In genomic region chr4:108832916-108833827, GRCm38 (mm10) we compare ENCODE assay signal across 8 mouse cellular contexts. TPM values are rescaled to one million over a fixed set of nuclear protein-coding genes. Genes with fewer than 3 reads are reported as not detected.
DNase-seq lines count a peak whose midpoint lies in the region; ATAC-seq and TF ChIP-seq lines count a peak whose summit lies in the region.

Gene Btf3l4 (minus strand): TSS chr4:108833614.

- peak within 1 kb of the TSS; percentile 72 for H3K4me2 ChIP-seq in hindbrain, postnatal 0 days (ENCODE audit: low read depth, low read length)

- WGBS in hindbrain, postnatal 0 days: under 1% methylated on average over 63 of the region's 73 CpGs

- peak within 1 kb of the TSS; percentile 99 for H3K9ac ChIP-seq in hindbrain, postnatal 0 days (replicated peaks; ENCODE audit: low read length)

- H3K27me3 ChIP-seq in hindbrain, postnatal 0 days (ENCODE audit: insufficient read depth, low read length): no peaks in the 10 kb centered on the region

- DNase-seq in WW6 (ENCODE audit: low read depth, low spot score): peak; percentile 83
- DNase-seq in cerebellum, postnatal 4 days (ENCODE audit: low spot score in 2 of 2): peak; percentile 80 to 91
- DNase-seq in gastrocnemius, adult 2 months: peak; percentile 94
- DNase-seq in hindbrain, postnatal 0 days (ENCODE audit: low spot score): peak; percentile 98
- DNase-seq in left cerebral cortex, adult 2 months (ENCODE audit: extremely low spot score in 1 of 2, low spot score in 2 of 2): peak; percentile 87 to 90
- DNase-seq in right cerebral cortex, adult 2 months (ENCODE audit: low spot score in 2 of 2): peak; percentile 84 to 89
- peak; percentile 90 for DNase-seq in urinary bladder, postnatal 14 days (ENCODE audit: low spot score)

- no peak for TF ChIP-seq CTCF in gastrocnemius, adult 2 months (IDR thresholded peaks at IDR 0.05)
- no peak for TF ChIP-seq CTCF in hindbrain, postnatal 0 days (IDR thresholded peaks at IDR 0.05; ENCODE audit: low read depth)
- TF ChIP-seq CTCF in left cerebral cortex, adult 2 months (IDR thresholded peaks at IDR 0.05): no peak

- intact Hi-C loops in gastrocnemius, adult 2 months (cut with DNase I): loop anchor here (1.0 kb wide), 1 partner anchor 14 kb away; the partner anchor contains the start of gene Kti12
- intact Hi-C loops in left cerebral cortex, adult 2 months (cut with DNase I): loop anchor here (1.0 to 5.0 kb wide), 2 partner anchors 213 to 256 kb away; partner anchors contain the start of genes Orc1 and Prpf38a

- no peaks in the 10 kb centered on the region for H3K4me1 ChIP-seq in hindbrain, postnatal 0 days (ENCODE audit: insufficient read depth, low read length)

- H3K9me3 ChIP-seq in hindbrain, postnatal 0 days (ENCODE audit: low read length): no peaks in the 10 kb centered on the region

- peak within 1 kb of the TSS; percentile 90 for H3K4me3 ChIP-seq in gastrocnemius, adult 2 months
- H3K4me3 ChIP-seq in hindbrain, postnatal 0 days (ENCODE audit: low read length): peak within 1 kb of the TSS; percentile 98
- peak within 1 kb of the TSS; percentile 69 for H3K4me3 ChIP-seq in left cerebral cortex, adult 2 months

- peak; percentile 96 for ATAC-seq in hindbrain, postnatal 0 days
- peak; percentile 92 for ATAC-seq in megakaryocyte, adult 5-6 weeks (ENCODE audit: poor library complexity, severe bottlenecking)

- peak within 1 kb of the TSS; percentile 94 for H3K27ac ChIP-seq in gastrocnemius, adult 2 months
- H3K27ac ChIP-seq in hindbrain, postnatal 0 days: peak within 1 kb of the TSS; percentile 99
- peak within 1 kb of the TSS; percentile 98 for H3K27ac ChIP-seq in left cerebral cortex, adult 2 months

- peaks cover 5% of the 10 kb centered on the region; the same call in 1 of the 2 replicates for H3K36me3 ChIP-seq in hindbrain, postnatal 0 days (ENCODE audit: insufficient read depth, low read length)

RNA-seq across cellular contexts. Expression of gene Btf3l4, which starts in this region (rescaled TPM):
- total RNA-seq in gastrocnemius, adult 2 months (2021): 10 to 100 TPM; 40.4 to 41.1 TPM
- total RNA-seq in hindbrain, postnatal 0 days (2014; rRNA removed): 80.6 and 89.6 TPM in 2 replicates
- polyA plus RNA-seq in hindbrain, postnatal 0 days (2015; fragmentation: Nextera tagmentation; extraction: Ambion mirVana): 149 and 152 TPM in 2 replicates
- total RNA-seq in left cerebral cortex, adult 2 months (2021): 10 to 100 TPM; 88.9 to 97.3 TPM
- total RNA-seq in megakaryocyte, adult 5-6 weeks (2015): 73.0 and 80.3 TPM in 2 replicates
- 51.2 and 57.6 TPM in 2 replicates for total RNA-seq in megakaryocyte, adult 5-6 weeks (2017)

Comparison
In these comparisons a context has a peak if more than half of its experiments do, and no peak if none do; other contexts are left out.
1. Peak in every context shown above with its lines: DNase-seq, ATAC-seq, H3K4me3 ChIP-seq and H3K27ac ChIP-seq.